Mouse (Mus musculus) heart, embryonic 15.5 days (tissue): ENCODE data around the gene Tmem87a. TPM values are rescaled to one million over a fixed set of nuclear protein-coding genes. Genes with fewer than 3 reads are reported as not detected.

ENCODE experiments used
- ATAC-seq: fragments of 200-750 bp; cut with Nextera tagmentation; replicated peaks from 2 replicates; pipeline ENCODE4 v1.8.0; 2017; ENCODE audit warnings: low read depth, moderate TSS enrichment; ENCODE audit not compliant: insufficient number of reproducible peaks, insufficient read depth, low FRiP score
- H3K27ac ChIP-seq: fragments of 300-500 bp; sonication (generic); 2 replicates; pipeline ENCODE4 v1.5.1; 2015; ENCODE audit warnings: mild to moderate bottlenecking, inconsistent platforms
- H3K27me3 ChIP-seq: fragments of 300-500 bp; sonication (generic); 2 replicates; pipeline ENCODE4 v1.6.1; 2015; ENCODE audit warnings: inconsistent platforms
- H3K36me3 ChIP-seq: fragments of 300-500 bp; sonication (generic); 2 replicates; pipeline ENCODE4 v1.6.1; 2015; ENCODE audit warnings: mild to moderate bottlenecking, inconsistent platforms
- H3K4me1 ChIP-seq: fragments of 300-500 bp; sonication (generic); replicated peaks from 2 replicates; pipeline ENCODE4 v1.6.1; 2015; ENCODE audit warnings: inconsistent platforms
- H3K4me2 ChIP-seq: fragments of 300-500 bp; sonication (generic); 2 replicates; pipeline ENCODE4 v1.6.1; 2015; ENCODE audit warnings: inconsistent platforms, mild to moderate bottlenecking, moderate library complexity
- H3K4me3 ChIP-seq: fragments of 300-500 bp; sonication (generic); 2 replicates; pipeline ENCODE4 v1.5.1; 2015; ENCODE audit warnings: mild to moderate bottlenecking, inconsistent platforms
- H3K9ac ChIP-seq: fragments of 300-500 bp; sonication (generic); 2 replicates; pipeline ENCODE4 v1.6.1; 2015; ENCODE audit warnings: mild to moderate bottlenecking, inconsistent platforms
- H3K9me3 ChIP-seq: fragments of 300-500 bp; sonication (generic); replicated peaks from 2 replicates; pipeline ENCODE4 v1.6.1; 2016; ENCODE audit warnings: inconsistent platforms
- WGBS: fragments of 180-500 bp; shearing (Covaris S2); methylation state at CpG from one replicate; pipeline ENCODE4 v1.1.7; 2015; ENCODE audit warnings: mixed read lengths; 5-methylcytosine and 5-hydroxymethylcytosine counted together
- polyA plus RNA-seq: library from polyadenylated mRNA; unstranded; fragments of >200 nt; fragmentation: Nextera tagmentation; extraction: Ambion mirVana; gene quantifications from 2 replicates; pipeline ENCODE4 v1.2.1, GENCODE M21; 2015

Gene Tmem87a
- polyA plus RNA-seq, 1 experiment from 2014 or later, result 8.0 TPM

GRCm38 (mm10) chr2:120366501-120366900 is 37.4 kb downstream of the Tmem87a start:
- no peak overlapping the region for H3K9ac ChIP-seq
- no peaks in the 10 kb centered on the region for H3K4me1 ChIP-seq
- no peak overlapping the region for H3K27ac ChIP-seq
- H3K4me3 ChIP-seq, result no peak overlapping the region
- H3K36me3 ChIP-seq, result peaks cover 76% of the 10 kb centered on the region
- no peaks in the 10 kb centered on the region for H3K27me3 ChIP-seq
- no peaks in the 10 kb centered on the region for H3K9me3 ChIP-seq
- ATAC-seq, result no peak
- no peak overlapping the region for H3K4me2 ChIP-seq
- WGBS, result 90% methylated on average over 3 of the region's 3 CpGs

- Histone ChIP-seq H3K27ac (no peak overlapping the region), H3K4me2 (no peak overlapping the region), H3K9me3 (no peaks in the 10 kb centered on the region), H3K9ac (no peak overlapping the region), H3K4me1 (no peaks in the 10 kb centered on the region), H3K36me3 (peaks cover 74% of the 10 kb centered on the region), H3K27me3 (no peaks in the 10 kb centered on the region), H3K4me3 (no peak overlapping the region)
- WGBS, result 82% methylated on average over 1 of the region's 1 CpGs
- no peak for ATAC-seq
These were observed 43.5 kb downstream of the Tmem87a start for GRCm38 (mm10) chr2:120360425-120360824.

DNA sequence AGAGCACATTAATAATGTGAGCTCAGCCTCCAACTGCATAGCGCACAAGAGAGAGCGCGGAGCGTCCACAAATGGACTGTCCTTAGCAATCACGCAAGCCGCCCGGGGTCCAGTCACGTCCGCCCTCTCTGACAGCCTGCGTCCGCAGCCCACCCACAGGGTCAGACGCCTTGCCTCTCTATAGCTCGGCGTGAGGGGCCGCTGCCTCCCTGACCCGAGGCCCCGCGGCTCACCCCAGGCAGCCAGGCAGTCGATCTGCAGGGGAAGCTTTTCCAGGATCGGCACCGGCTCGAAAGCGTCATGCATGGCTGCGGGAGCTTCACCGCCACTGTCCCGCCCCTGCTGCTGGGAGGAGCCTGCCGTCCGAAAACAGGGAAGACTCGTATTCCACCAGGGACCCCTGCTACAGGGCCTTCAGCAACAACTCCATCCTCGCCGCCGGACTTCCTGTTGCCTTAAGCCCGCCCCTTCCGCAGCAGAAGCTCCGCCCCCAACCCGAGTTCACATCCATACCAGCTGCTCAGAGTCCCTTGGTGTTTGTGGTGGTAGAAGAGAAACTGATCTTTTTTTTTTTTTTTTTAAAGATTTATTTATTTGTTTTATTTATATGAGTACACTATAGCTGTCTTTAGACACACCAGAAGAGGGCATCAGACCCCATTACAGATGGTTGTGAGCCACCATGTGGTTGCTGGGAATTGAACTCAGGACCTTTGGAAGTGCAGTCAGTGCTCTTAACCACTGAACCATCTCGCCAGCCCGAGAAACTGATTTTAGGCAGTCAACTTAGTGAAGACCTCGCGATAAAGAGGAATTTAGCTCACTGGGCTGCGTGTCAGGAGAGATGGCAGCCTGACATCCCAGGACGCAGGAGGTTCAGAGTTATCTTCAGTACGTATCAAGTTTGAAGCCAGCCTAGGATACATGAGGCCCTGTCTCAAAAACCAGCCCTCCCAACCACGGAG is 50.9 kb downstream of the Tmem87a start, which contains the start of gene Vps39:
Gene Vps39 (minus strand): TSS at position 456 of the 965 bp plus-strand sequence.
- ATAC-seq, result peak; percentile 88
- WGBS, result 11% methylated on average over 44 of the region's 44 CpGs
- H3K27me3 ChIP-seq, result no peaks in the 10 kb centered on the region

DNA sequence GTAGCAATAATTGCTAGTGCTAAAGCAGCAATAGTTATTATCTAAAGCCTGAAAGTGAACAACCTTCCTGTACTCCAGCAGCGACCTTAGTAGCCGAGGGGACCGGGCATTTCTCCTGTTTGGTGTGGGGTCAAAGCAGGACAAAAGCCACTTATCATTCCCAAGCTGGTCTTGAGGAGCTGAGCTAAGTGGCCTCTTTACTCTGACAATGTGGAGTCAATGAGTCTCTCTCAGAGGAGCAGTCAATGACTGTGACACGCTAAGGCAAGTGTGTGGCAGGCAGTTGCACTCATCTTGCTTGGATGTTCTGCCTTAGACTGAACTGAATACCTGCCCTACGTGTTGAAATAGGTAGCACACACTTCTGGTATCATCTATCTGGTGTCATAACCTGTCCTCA is 52.6 kb downstream of the Tmem87a start:
- H3K4me1 ChIP-seq, result peaks cover 12% of the 10 kb centered on the region
- ATAC-seq, result no peak
- peaks cover 35% of the 10 kb centered on the region for H3K36me3 ChIP-seq
- no peak overlapping the region for H3K27ac ChIP-seq
- WGBS, result 55% methylated on average over 5 of the region's 5 CpGs
- H3K4me2 ChIP-seq, result no peak overlapping the region
- no peaks in the 10 kb centered on the region for H3K9me3 ChIP-seq
- no peaks in the 10 kb centered on the region for H3K27me3 ChIP-seq
- H3K4me3 ChIP-seq, result no peak overlapping the region
- H3K9ac ChIP-seq, result no peak overlapping the region

More for the DNA sequence above, 50.9 kb downstream of the Tmem87a start, which contains the start of gene Vps39:
- H3K9ac ChIP-seq, result peak within 1 kb of the TSS; percentile 88
- H3K4me3 ChIP-seq, result peak within 1 kb of the TSS; percentile 99
- H3K9me3 ChIP-seq, result no peaks in the 10 kb centered on the region
- peaks cover 42% of the 10 kb centered on the region for H3K36me3 ChIP-seq
- H3K4me2 ChIP-seq, result peak within 1 kb of the TSS; percentile 73
- peaks cover 12% of the 10 kb centered on the region for H3K4me1 ChIP-seq
- peak within 1 kb of the TSS; percentile 77 for H3K27ac ChIP-seq

GRCm38 (mm10) chr2:120348120-120348519 is 55.8 kb downstream of the Tmem87a start:
- 68% methylated on average over 9 of the region's 9 CpGs for WGBS
- Histone ChIP-seq H3K4me3 (no peak overlapping the region), H3K27ac (no peak overlapping the region), H3K36me3 (peaks cover 42% of the 10 kb centered on the region), H3K9me3 (no peaks in the 10 kb centered on the region), H3K27me3 (no peaks in the 10 kb centered on the region), H3K4me2 (no peak overlapping the region), H3K4me1 (peaks cover 12% of the 10 kb centered on the region), H3K9ac (no peak overlapping the region)
- no peak for ATAC-seq

- 84% methylated on average over 1 of the region's 1 CpGs for WGBS
These were observed 62.2 kb downstream of the Tmem87a start for GRCm38 (mm10) chr2:120341741-120342140.

GRCm38 (mm10) chr2:120337886-120338285 is 66.0 kb downstream of the Tmem87a start:
- Histone ChIP-seq H3K4me3 (no peak overlapping the region), H3K27ac (no peak overlapping the region), H3K4me2 (no peak overlapping the region), H3K4me1 (no peaks in the 10 kb centered on the region), H3K9me3 (no peaks in the 10 kb centered on the region), H3K36me3 (peaks cover 55% of the 10 kb centered on the region), H3K27me3 (no peaks in the 10 kb centered on the region), H3K9ac (no peak overlapping the region)
- 68% methylated on average over 2 of the region's 2 CpGs for WGBS
- ATAC-seq, result no peak

More at GRCm38 (mm10) chr2:120341741-120342140, 62.2 kb downstream of the Tmem87a start:
- Histone ChIP-seq H3K36me3 (peaks cover 74% of the 10 kb centered on the region), H3K4me1 (no peaks in the 10 kb centered on the region), H3K4me3 (no peak overlapping the region), H3K27ac (no peak overlapping the region), H3K4me2 (no peak overlapping the region), H3K9ac (no peak overlapping the region), H3K27me3 (no peaks in the 10 kb centered on the region), H3K9me3 (no peaks in the 10 kb centered on the region)
- ATAC-seq, result no peak

- no peaks in the 10 kb centered on the region for H3K4me1 ChIP-seq
- no peak for ATAC-seq
- no peaks in the 10 kb centered on the region for H3K27me3 ChIP-seq
- H3K9me3 ChIP-seq, result no peaks in the 10 kb centered on the region
- no peak overlapping the region for H3K4me3 ChIP-seq
- peaks cover 45% of the 10 kb centered on the region for H3K36me3 ChIP-seq
- no peak overlapping the region for H3K4me2 ChIP-seq
- H3K9ac ChIP-seq, result no peak overlapping the region
- WGBS, result 82% methylated on average over 4 of the region's 4 CpGs
- H3K27ac ChIP-seq, result no peak overlapping the region
These were observed 72.3 kb downstream of the Tmem87a start for GRCm38 (mm10) chr2:120331575-120331974.

- Histone ChIP-seq H3K9me3 (no peaks in the 10 kb centered on the region), H3K27ac (no peak overlapping the region), H3K4me3 (no peak overlapping the region), H3K9ac (no peak overlapping the region), H3K27me3 (no peaks in the 10 kb centered on the region), H3K36me3 (peaks cover 30% of the 10 kb centered on the region), H3K4me2 (no peak overlapping the region), H3K4me1 (no peaks in the 10 kb centered on the region; the same call in 1 of the 2 replicates)
- no peak for ATAC-seq
- 73% methylated on average over 4 of the region's 4 CpGs for WGBS
These were observed 88.8 kb downstream of the Tmem87a start for GRCm38 (mm10) chr2:120315077-120315476.

- Histone ChIP-seq H3K9ac (no peak overlapping the region), H3K4me3 (no peak overlapping the region), H3K27ac (no peak overlapping the region), H3K4me2 (no peak overlapping the region), H3K27me3 (no peaks in the 10 kb centered on the region), H3K4me1 (no peaks in the 10 kb centered on the region; the same call in 1 of the 2 replicates), H3K36me3 (peaks cover 30% of the 10 kb centered on the region), H3K9me3 (no peaks in the 10 kb centered on the region)
- WGBS, result 82% methylated on average over 4 of the region's 4 CpGs
- no peak for ATAC-seq
These were observed 89.4 kb downstream of the Tmem87a start for GRCm38 (mm10) chr2:120314487-120314886.

GRCm38 (mm10) chr2:120313976-120314375 is 89.9 kb downstream of the Tmem87a start, which contains the start of gene Pla2g4f:
TSS of gene Pla2g4f (minus strand) at chr2:120314165.
- WGBS, result 36% methylated on average over 3 of the region's 3 CpGs
- Histone ChIP-seq H3K27ac (no peak within 1 kb of the TSS), H3K36me3 (peaks cover 27% of the 10 kb centered on the region), H3K4me1 (no peaks in the 10 kb centered on the region; the same call in 1 of the 2 replicates), H3K27me3 (no peaks in the 10 kb centered on the region), H3K9ac (no peak within 1 kb of the TSS), H3K9me3 (no peaks in the 10 kb centered on the region), H3K4me2 (no peak within 1 kb of the TSS), H3K4me3 (no peak within 1 kb of the TSS)
- no peak; the same call in 1 of the 2 replicates for ATAC-seq
